Mouse (Mus musculus) midbrain, embryonic 11.5 days (tissue): ENCODE results near the gene Rnft2. TPM values are rescaled to one million over a fixed set of nuclear protein-coding genes. Genes with fewer than 3 reads are reported as not detected.

Source experiments
- ATAC-seq: fragments of 200-750 bp; cut with Nextera tagmentation; 2 replicates; pipeline ENCODE4 v1.8.0; 2017; ENCODE audit warnings: moderate TSS enrichment, moderate library complexity; ENCODE audit not compliant: low FRiP score
- DNase-seq: peaks from one replicate; pipeline ENCODE4 v3.0.0; 2015; ENCODE audit warnings: low spot score; ENCODE audit errors: missing footprints
- H3K27ac ChIP-seq: fragments of 300-500 bp; sonication (generic); 2 replicates; pipeline ENCODE4 v1.5.1; 2014; ENCODE audit warnings: low read depth, low read length
- H3K27me3 ChIP-seq: fragments of 300-500 bp; sonication (generic); 2 replicates; pipeline ENCODE4 v1.6.1; 2014; ENCODE audit warnings: mild to moderate bottlenecking, low read length, moderate library complexity, mixed read lengths; ENCODE audit not compliant: control insufficient read depth, insufficient read depth
- H3K36me3 ChIP-seq: fragments of 300-500 bp; sonication (generic); 2 replicates; pipeline ENCODE4 v1.6.1; 2014; ENCODE audit warnings: mild to moderate bottlenecking, low read length, moderate library complexity, mixed read lengths; ENCODE audit not compliant: control insufficient read depth, insufficient read depth
- H3K4me1 ChIP-seq: fragments of 300-500 bp; sonication (generic); 2 replicates; pipeline ENCODE4 v1.6.1; 2014; ENCODE audit warnings: low read length; ENCODE audit not compliant: control insufficient read depth, insufficient read depth
- H3K4me2 ChIP-seq: fragments of 300-500 bp; sonication (generic); 2 replicates; pipeline ENCODE4 v1.6.1; 2014; ENCODE audit warnings: mild to moderate bottlenecking, moderate library complexity
- H3K4me3 ChIP-seq: fragments of 300-500 bp; sonication (generic); 2 replicates; pipeline ENCODE4 v1.5.1; 2014; ENCODE audit warnings: low read depth, low read length
- H3K9ac ChIP-seq: fragments of 300-500 bp; sonication (generic); 2 replicates; pipeline ENCODE4 v1.6.1; 2014; ENCODE audit warnings: low read length
- H3K9me3 ChIP-seq: fragments of 300-500 bp; sonication (generic); 2 replicates; pipeline ENCODE4 v1.6.1; 2016; ENCODE audit warnings: low read length; ENCODE audit not compliant: control insufficient read depth
- WGBS: fragments of 180-500 bp; shearing (Covaris S2); extraction: QIAGEN DNeasy Blood & Tissue Kit; methylation state at CpG from one replicate; pipeline ENCODE4 v1.1.7; 2014; 5-methylcytosine and 5-hydroxymethylcytosine counted together
- polyA plus RNA-seq: library from polyadenylated mRNA; unstranded; fragments of >200 nt; fragmentation: Nextera tagmentation; extraction: Ambion mirVana; gene quantifications from 2 replicates; pipeline ENCODE4 v1.2.1, GENCODE M21; 2014

Gene Rnft2
- polyA plus RNA-seq, 1 experiment from 2014 or later = 4.3 TPM

DNA sequence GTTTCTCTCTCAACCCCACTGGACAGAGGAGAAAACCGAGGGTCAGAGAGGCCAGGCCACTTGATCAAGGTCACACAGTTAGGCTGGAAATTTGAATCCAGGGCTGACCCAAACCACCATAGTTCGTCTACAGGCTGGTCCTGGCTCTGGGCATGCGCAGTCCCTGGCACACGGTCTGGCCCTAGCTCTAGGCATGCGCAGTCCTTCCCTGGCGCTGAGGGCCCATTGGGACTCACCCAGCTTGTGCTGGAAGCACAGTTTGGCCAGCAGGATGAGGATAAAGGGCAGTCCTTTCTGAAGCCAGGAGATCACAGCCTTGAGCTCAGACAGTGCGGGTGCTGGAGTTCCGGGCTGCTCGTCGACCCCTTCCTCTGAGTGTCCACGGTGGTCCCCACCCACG, 8.0 kb downstream of the Rnft2 start:
- Histone ChIP-seq H3K27me3 (no peaks in the 10 kb centered on the region), H3K9me3 (no peaks in the 10 kb centered on the region), H3K9ac (no peak overlapping the region), H3K36me3 (peaks cover 8% of the 10 kb centered on the region; the same call in 1 of the 2 replicates), H3K4me3 (no peak overlapping the region), H3K4me2 (no peak overlapping the region), H3K27ac (no peak overlapping the region), H3K4me1 (no peaks in the 10 kb centered on the region)
- WGBS = 79% methylated on average over 12 of the region's 12 CpGs
- DNase-seq = no peak
- no peak for ATAC-seq

DNA sequence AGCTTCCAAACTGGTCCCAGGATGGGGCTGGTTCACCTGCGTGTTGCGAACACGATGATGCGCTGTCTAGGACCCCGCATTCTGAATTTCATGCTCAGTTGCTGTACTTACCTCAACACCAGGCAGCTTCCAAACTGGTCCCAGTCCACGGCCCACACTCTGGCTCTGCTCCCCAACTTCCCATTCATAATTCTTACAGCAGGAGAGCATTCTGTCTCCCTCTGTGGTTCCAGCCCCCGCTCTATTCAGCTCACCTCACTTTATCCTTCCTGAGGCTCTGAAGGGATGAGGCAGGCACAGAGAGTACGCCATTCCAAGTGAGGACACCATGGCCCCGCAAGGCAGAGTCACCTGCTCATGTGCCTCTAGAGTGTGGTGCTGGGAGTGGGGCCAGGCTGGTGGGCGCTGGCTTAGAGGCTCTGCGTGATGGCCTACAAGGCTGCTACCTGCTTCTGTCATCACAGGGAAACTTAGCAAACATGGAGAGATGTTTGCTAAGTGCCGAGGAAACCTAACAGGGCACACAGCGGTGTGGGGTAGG, 14.8 kb downstream of the Rnft2 start:
- WGBS = 92% methylated on average over 13 of the region's 13 CpGs
- Histone ChIP-seq H3K27me3 (no peaks in the 10 kb centered on the region), H3K4me2 (no peak overlapping the region), H3K4me1 (no peaks in the 10 kb centered on the region), H3K4me3 (no peak overlapping the region), H3K36me3 (peaks cover 2% of the 10 kb centered on the region; the same call in 1 of the 2 replicates), H3K9me3 (no peaks in the 10 kb centered on the region), H3K27ac (no peak overlapping the region), H3K9ac (no peak overlapping the region)
- DNase-seq (no peak), ATAC-seq (no peak)

DNA sequence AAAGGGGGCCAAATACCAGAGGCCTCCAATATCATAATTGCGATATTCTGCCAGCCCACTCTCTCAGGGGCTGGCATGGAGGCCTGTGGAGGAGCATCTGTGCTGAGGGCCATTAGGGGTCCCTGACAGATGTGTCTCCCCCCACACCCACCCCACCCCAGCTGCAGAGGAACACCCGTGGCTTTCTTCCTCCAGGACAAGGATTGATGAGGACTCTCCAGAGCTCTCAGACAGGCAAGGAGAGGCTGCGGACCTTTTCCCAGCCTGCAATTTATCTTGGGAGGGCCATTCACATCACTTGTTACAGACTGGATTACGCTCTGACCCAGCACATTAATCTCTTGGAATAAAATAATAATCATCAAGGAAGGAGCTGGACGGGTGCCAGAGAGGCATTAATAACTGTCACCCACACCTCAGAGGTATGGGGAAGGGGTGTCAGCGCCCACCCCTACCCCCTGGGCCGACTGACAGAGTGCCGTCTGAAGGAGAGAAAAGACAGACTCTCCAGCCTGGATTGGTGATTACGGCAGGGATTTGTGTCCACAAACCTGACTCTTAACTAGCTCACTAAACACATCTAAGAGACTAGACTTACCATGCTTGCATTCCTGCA, 21.7 kb downstream of the Rnft2 start:
- H3K27ac ChIP-seq = no peak overlapping the region
- H3K9ac ChIP-seq = no peak overlapping the region
- no peak overlapping the region for H3K4me2 ChIP-seq
- 87% methylated on average over 9 of the region's 9 CpGs for WGBS
- no peaks in the 10 kb centered on the region for H3K9me3 ChIP-seq
- ATAC-seq (no peak), DNase-seq (no peak)
- no peaks in the 10 kb centered on the region for H3K4me1 ChIP-seq
- no peaks in the 10 kb centered on the region; the same call in 1 of the 2 replicates for H3K36me3 ChIP-seq
- H3K4me3 ChIP-seq = no peak overlapping the region
- H3K27me3 ChIP-seq = no peaks in the 10 kb centered on the region

DNA sequence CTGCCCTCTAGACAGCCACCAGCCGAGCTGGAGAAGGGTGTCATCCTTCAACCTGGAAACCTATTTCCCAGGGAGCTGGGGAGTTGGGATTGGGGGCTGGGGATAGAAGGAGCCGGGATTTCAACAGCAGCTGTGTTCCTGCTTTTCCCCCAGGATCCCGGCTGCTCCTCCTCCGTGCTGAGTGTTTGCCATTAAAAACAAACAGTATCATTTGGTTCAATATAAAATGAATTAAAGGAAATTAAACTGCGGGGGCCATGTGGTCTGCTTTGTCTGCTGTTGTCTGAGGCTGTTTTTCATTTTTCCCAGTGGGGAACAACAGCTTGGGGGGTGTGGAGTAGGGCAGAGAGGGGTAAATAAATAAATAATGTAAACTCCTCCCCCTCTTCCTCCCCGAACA, 27.5 kb downstream of the Rnft2 start:
- WGBS = 74% methylated on average over 6 of the region's 6 CpGs
- Histone ChIP-seq H3K36me3 (no peaks in the 10 kb centered on the region), H3K27me3 (no peaks in the 10 kb centered on the region), H3K9ac (no peak overlapping the region), H3K4me1 (peaks cover 9% of the 10 kb centered on the region), H3K4me3 (no peak overlapping the region), H3K27ac (no peak overlapping the region), H3K4me2 (no peak overlapping the region), H3K9me3 (no peaks in the 10 kb centered on the region)
- no peak for DNase-seq
- no peak for ATAC-seq

GRCm38 (mm10) chr5:118214418-118215154, 30.3 kb downstream of the Rnft2 start:
- H3K4me1 ChIP-seq = peaks cover 9% of the 10 kb centered on the region
- no peaks in the 10 kb centered on the region for H3K9me3 ChIP-seq
- 6% methylated on average over 24 of the region's 24 CpGs for whole genome bisulfite sequencing
- H3K27ac ChIP-seq = no peak overlapping the region
- peak overlapping the region; percentile 37 for H3K9ac ChIP-seq
- peak overlapping the region; percentile 26 for H3K4me3 ChIP-seq
- H3K36me3 ChIP-seq = no peaks in the 10 kb centered on the region
- no peaks in the 10 kb centered on the region for H3K27me3 ChIP-seq
- DNase-seq = peak; percentile 96
- H3K4me2 ChIP-seq = peak overlapping the region; percentile 53
- peak; percentile 88 for ATAC-seq

DNA sequence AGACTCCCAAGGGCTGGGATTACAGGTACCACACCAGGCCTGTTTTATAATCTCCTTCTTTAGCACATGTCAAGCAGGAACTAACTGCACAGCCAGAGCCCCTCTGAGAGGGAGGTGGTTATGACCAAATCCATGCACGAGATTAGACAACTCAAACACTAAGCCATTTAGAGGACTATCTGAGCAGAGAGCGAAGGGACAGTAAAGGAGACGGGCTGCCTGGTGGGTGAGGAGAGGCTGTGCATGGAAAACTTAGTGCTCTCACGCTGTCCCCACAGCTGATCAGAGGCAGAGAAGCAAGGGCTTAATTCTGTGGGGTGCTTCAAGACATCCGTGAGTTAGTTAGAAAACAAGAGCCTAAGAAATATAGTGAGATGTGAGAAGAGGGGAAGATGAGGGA, 30.9 kb downstream of the Rnft2 start:
- peak overlapping the region; percentile 53 for H3K4me2 ChIP-seq
- ATAC-seq (peak; percentile 40; the same call in 1 of the 2 replicates), DNase-seq (peak; percentile 86)
- H3K9ac ChIP-seq = peak overlapping the region; percentile 37; the same call in 1 of the 2 replicates
- H3K36me3 ChIP-seq = no peaks in the 10 kb centered on the region
- H3K4me3 ChIP-seq = peak overlapping the region; percentile 26
- WGBS = 15% methylated on average over 5 of the region's 5 CpGs
- H3K27ac ChIP-seq = no peak overlapping the region
- no peaks in the 10 kb centered on the region for H3K27me3 ChIP-seq
- H3K9me3 ChIP-seq = no peaks in the 10 kb centered on the region
- H3K4me1 ChIP-seq = peaks cover 9% of the 10 kb centered on the region

GRCm38 (mm10) chr5:118205852-118206251, 39.1 kb downstream of the Rnft2 start:
- Histone ChIP-seq H3K36me3 (no peaks in the 10 kb centered on the region), H3K9me3 (no peaks in the 10 kb centered on the region), H3K4me1 (peaks cover 3% of the 10 kb centered on the region; the same call in 1 of the 2 replicates), H3K27me3 (no peaks in the 10 kb centered on the region), H3K4me2 (no peak overlapping the region), H3K9ac (no peak overlapping the region), H3K27ac (no peak overlapping the region), H3K4me3 (no peak overlapping the region)
- no peak for DNase-seq
- ATAC-seq = no peak
- WGBS = 56% methylated on average over 8 of the region's 8 CpGs

GRCm38 (mm10) chr5:118204675-118205440, 40.1 kb downstream of the Rnft2 start:
- DNase-seq (no peak), ATAC-seq (no peak)
- no peak overlapping the region for H3K9ac ChIP-seq
- no peaks in the 10 kb centered on the region for H3K36me3 ChIP-seq
- no peak overlapping the region for H3K4me2 ChIP-seq
- peaks cover 3% of the 10 kb centered on the region; the same call in 1 of the 2 replicates for H3K4me1 ChIP-seq
- H3K27ac ChIP-seq = no peak overlapping the region
- H3K27me3 ChIP-seq = no peaks in the 10 kb centered on the region
- no peaks in the 10 kb centered on the region for H3K9me3 ChIP-seq
- H3K4me3 ChIP-seq = no peak overlapping the region
- 87% methylated on average over 16 of the region's 16 CpGs for WGBS
